Mouse (Mus musculus): ENCODE results near the gene Gcnt3.

DNA sequence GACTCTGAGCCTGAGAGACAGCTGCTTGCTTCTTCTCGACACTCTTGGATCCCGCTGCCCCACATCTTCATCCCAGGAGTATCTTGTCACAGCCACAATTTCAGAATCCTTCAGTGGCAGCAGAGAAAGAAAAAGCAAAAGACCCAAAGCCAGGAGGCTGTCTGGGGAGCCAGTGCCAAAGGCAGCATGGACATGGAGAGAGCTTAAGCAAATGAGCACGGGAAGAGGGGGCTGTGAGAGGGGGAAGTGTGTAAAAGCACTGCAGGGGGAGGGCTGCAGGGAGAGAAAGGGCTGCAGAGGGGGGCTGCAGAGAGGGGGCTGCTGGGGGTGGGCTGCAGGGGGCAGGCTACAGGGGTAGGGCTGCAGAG, 11.5 kb upstream of the Gcnt3 start:
- TF ChIP-seq POLR2A (IDR thresholded peaks at IDR 0.05; ENCODE audit: low read depth, low read length) (no peak), CTCF (IDR thresholded peaks at IDR 0.05; ENCODE audit: extremely low read depth, insufficient read length, insufficient replicate concordance, low read depth, low read length) (no peak)

Data from small intestine, adult 2 months (tissue).